Mouse (Mus musculus): ENCODE results near the gene Ccdc97.

- TF ChIP-seq CTCF (IDR thresholded peaks at IDR 0.05): no peak
- TF ChIP-seq EP300 (IDR thresholded peaks at IDR 0.05): no peak
These were observed 52.5 kb downstream of the Ccdc97 start for GRCm38 (mm10) chr7:25666381-25666780.
